In genomic region chr7:80937304-80937666, GRCm38 (mm10) we compare ENCODE assay signal across 5 mouse cellular contexts. TPM values are rescaled to one million over a fixed set of nuclear protein-coding genes. Genes with fewer than 3 reads are reported as not detected.
DNase-seq lines count a peak whose midpoint lies in the region; ATAC-seq and TF ChIP-seq lines count a peak whose summit lies in the region.
"Not testable (repeated sequence)": the region's sequence is repeated elsewhere in the genome, so short reads cannot be mapped to it uniquely, and the experiment has no call there.

No protein-coding gene starts in this region.

- DNase-seq in heart, postnatal 0 days (ENCODE audit: low spot score); kidney, adult 2 months; liver, embryonic 13.5 days; stomach, postnatal 0 days (ENCODE audit: low spot score): not testable (repeated sequence)

- not testable (repeated sequence) for H3K4me1 ChIP-seq in heart, postnatal 0 days (ENCODE audit: control insufficient read depth, insufficient read depth); stomach, postnatal 0 days (replicated peaks; ENCODE audit: control insufficient read depth, insufficient read depth)
- peaks cover 20% of the 10 kb centered on the region for H3K4me1 ChIP-seq in kidney, adult 2 months (ENCODE audit: control insufficient read depth, insufficient read depth, low read length)
- peaks cover 31% of the 10 kb centered on the region for H3K4me1 ChIP-seq in liver, embryonic 13.5 days (replicated peaks)

- not testable (repeated sequence) for TF ChIP-seq POLR2A in kidney, adult 2 months (IDR thresholded peaks at IDR 0.05; ENCODE audit: low read depth, low read length)

- H3K27me3 ChIP-seq in heart, postnatal 0 days (ENCODE audit: control insufficient read depth, insufficient read depth, low read length); kidney, adult 2 months (replicated peaks; ENCODE audit: control insufficient read depth, insufficient read depth, low read length); liver, embryonic 13.5 days; stomach, postnatal 0 days (ENCODE audit: control insufficient read depth, insufficient read depth, low read length): not testable (repeated sequence)

- H3K27ac ChIP-seq in heart, postnatal 0 days (ENCODE audit: low read depth), result peak overlapping the region; percentile 11; the same call in 1 of the 2 replicates
- peak overlapping the region; percentile 35; the same call in 1 of the 2 replicates for H3K27ac ChIP-seq in kidney, adult 2 months (ENCODE audit: insufficient read depth, low read depth, low read length)
- H3K27ac ChIP-seq in liver, embryonic 13.5 days; stomach, postnatal 0 days (replicated peaks): not testable (repeated sequence)

- not testable (repeated sequence) for TF ChIP-seq EP300 in heart, postnatal 0 days (IDR thresholded peaks at IDR 0.05; ENCODE audit: low read depth); stomach, postnatal 0 days (optimal IDR thresholded peaks at IDR 0.05)

- not testable (repeated sequence) for TF ChIP-seq CTCF in heart, postnatal 0 days (IDR thresholded peaks at IDR 0.05; ENCODE audit: low read depth); kidney, adult 2 months (conservative IDR thresholded peaks at IDR 0.05; ENCODE audit: insufficient read depth, insufficient read length, low read depth, low read length); stomach, postnatal 0 days (IDR thresholded peaks at IDR 0.05; ENCODE audit: low read depth)

- peaks cover 20% of the 10 kb centered on the region for H3K36me3 ChIP-seq in heart, postnatal 0 days (replicated peaks; ENCODE audit: control insufficient read depth, insufficient read depth, low read length)
- H3K36me3 ChIP-seq in kidney, adult 2 months (ENCODE audit: control insufficient read depth, insufficient read depth, low read length); stomach, postnatal 0 days (ENCODE audit: control insufficient read depth, insufficient read depth, low read length): not testable (repeated sequence)
- peaks cover 29% of the 10 kb centered on the region for H3K36me3 ChIP-seq in liver, embryonic 13.5 days

- 0 out of 2 replicates have a peak, but pooled peaks have one; percentile 22 for ATAC-seq in erythroid progenitor cell, adult 5-6 weeks (replicated peaks; ENCODE audit: low FRiP score, poor library complexity, severe bottlenecking)
- peak; percentile 49; the same call in 1 of the 2 replicates for ATAC-seq in heart, postnatal 0 days (ENCODE audit: insufficient read depth, low read depth)
- ATAC-seq in liver, embryonic 13.5 days (ENCODE audit: low read depth), result peak; percentile 30; the same call in 1 of the 2 replicates
- peak; percentile 59; the same call in 1 of the 2 replicates for ATAC-seq in stomach, postnatal 0 days (ENCODE audit: low FRiP score, low TSS enrichment)

- H3K9ac ChIP-seq in heart, postnatal 0 days (replicated peaks; ENCODE audit: low read depth, low read length); liver, embryonic 13.5 days; stomach, postnatal 0 days (ENCODE audit: low read length): not testable (repeated sequence)

- not testable (repeated sequence) for H3K4me2 ChIP-seq in heart, postnatal 0 days (ENCODE audit: low read depth, low read length); liver, embryonic 13.5 days; stomach, postnatal 0 days (replicated peaks; ENCODE audit: low read depth)

- not testable (repeated sequence) for H3K9me3 ChIP-seq in heart, postnatal 0 days (replicated peaks; ENCODE audit: control insufficient read depth, low read length); liver, embryonic 13.5 days (replicated peaks); stomach, postnatal 0 days (ENCODE audit: control insufficient read depth, low read length)

- H3K4me3 ChIP-seq in heart, postnatal 0 days (ENCODE audit: low read depth, low read length); kidney, adult 2 months (ENCODE audit: insufficient read depth, low read depth, low read length); liver, embryonic 13.5 days (replicated peaks); stomach, postnatal 0 days (ENCODE audit: low read depth, low read length): not testable (repeated sequence)

RNA-seq across cellular contexts. Expression of gene Sec11a, which starts 10.3 kb away (rescaled TPM):
- 59.5 and 114 TPM in 2 replicates for total RNA-seq in erythroid progenitor cell, adult 5-6 weeks (2015; ENCODE audit: low replicate concordance)
- 60.1 and 88.2 TPM in 2 replicates for total RNA-seq in erythroid progenitor cell, adult 5-6 weeks (2017; ENCODE audit: low replicate concordance)
- 79.2 and 118 TPM in 2 replicates for total RNA-seq in heart, postnatal 0 days (2014; rRNA removed; ENCODE audit: low replicate concordance)
- 104 and 110 TPM in 2 replicates for polyA plus RNA-seq in heart, postnatal 0 days (2015; fragmentation: Nextera tagmentation; extraction: Ambion mirVana)
- 64.0 and 93.1 TPM in 2 replicates for polyA plus RNA-seq in kidney, adult 2 months (2012; rRNA removed)
- 120 and 121 TPM in 2 replicates for polyA plus RNA-seq in liver, embryonic 13.5 days (2015; fragmentation: Nextera tagmentation; extraction: Ambion mirVana)
- polyA plus RNA-seq in stomach, postnatal 0 days (2015; fragmentation: Nextera tagmentation; extraction: Ambion mirVana), result 167 and 168 TPM in 2 replicates

RNA-seq across cellular contexts. Expression of gene Nmb, which starts 32.4 kb away (rescaled TPM):
- total RNA-seq in erythroid progenitor cell, adult 5-6 weeks (2015; ENCODE audit: low replicate concordance), result 17.6 TPM in 1 of 2 replicates, not detected in the other
- 2.9 TPM in 1 of 2 replicates, not detected in the other for total RNA-seq in erythroid progenitor cell, adult 5-6 weeks (2017; ENCODE audit: low replicate concordance)
- total RNA-seq in heart, postnatal 0 days (2014; rRNA removed; ENCODE audit: low replicate concordance), result 5.5 and 17.6 TPM in 2 replicates
- polyA plus RNA-seq in heart, postnatal 0 days (2015; fragmentation: Nextera tagmentation; extraction: Ambion mirVana), result 4.2 and 4.4 TPM in 2 replicates
- polyA plus RNA-seq in kidney, adult 2 months (2012; rRNA removed), result 4.6 and 5.0 TPM in 2 replicates
- 1.5 and 1.6 TPM in 2 replicates for polyA plus RNA-seq in liver, embryonic 13.5 days (2015; fragmentation: Nextera tagmentation; extraction: Ambion mirVana)
- polyA plus RNA-seq in stomach, postnatal 0 days (2015; fragmentation: Nextera tagmentation; extraction: Ambion mirVana), result 1.9 and 3.3 TPM in 2 replicates

RNA-seq across cellular contexts. Expression of gene Wdr73, which starts 36.2 kb away (rescaled TPM):
- total RNA-seq in erythroid progenitor cell, adult 5-6 weeks (2015; ENCODE audit: low replicate concordance), result 4.0 and 9.6 TPM in 2 replicates
- total RNA-seq in erythroid progenitor cell, adult 5-6 weeks (2017; ENCODE audit: low replicate concordance), result 1.6 and 4.1 TPM in 2 replicates
- total RNA-seq in heart, postnatal 0 days (2014; rRNA removed; ENCODE audit: low replicate concordance), result 22.4 and 23.2 TPM in 2 replicates
- polyA plus RNA-seq in heart, postnatal 0 days (2015; fragmentation: Nextera tagmentation; extraction: Ambion mirVana), result 11.4 and 12.4 TPM in 2 replicates
- polyA plus RNA-seq in kidney, adult 2 months (2012; rRNA removed), result 15.4 and 16.1 TPM in 2 replicates
- 22.5 and 25.3 TPM in 2 replicates for polyA plus RNA-seq in liver, embryonic 13.5 days (2015; fragmentation: Nextera tagmentation; extraction: Ambion mirVana)
- 16.8 and 16.9 TPM in 2 replicates for polyA plus RNA-seq in stomach, postnatal 0 days (2015; fragmentation: Nextera tagmentation; extraction: Ambion mirVana)

RNA-seq across cellular contexts. Expression of gene Zfp592, which starts 56.2 kb away (rescaled TPM):
- total RNA-seq in erythroid progenitor cell, adult 5-6 weeks (2015; ENCODE audit: low replicate concordance), result 23.8 and 33.1 TPM in 2 replicates
- 22.3 and 38.0 TPM in 2 replicates for total RNA-seq in erythroid progenitor cell, adult 5-6 weeks (2017; ENCODE audit: low replicate concordance)
- total RNA-seq in heart, postnatal 0 days (2014; rRNA removed; ENCODE audit: low replicate concordance), result 23.7 and 37.0 TPM in 2 replicates
- 3.9 and 4.1 TPM in 2 replicates for polyA plus RNA-seq in heart, postnatal 0 days (2015; fragmentation: Nextera tagmentation; extraction: Ambion mirVana)
- 16.9 and 17.4 TPM in 2 replicates for polyA plus RNA-seq in kidney, adult 2 months (2012; rRNA removed)
- polyA plus RNA-seq in liver, embryonic 13.5 days (2015; fragmentation: Nextera tagmentation; extraction: Ambion mirVana), result 6.1 and 6.8 TPM in 2 replicates
- 3.0 and 4.6 TPM in 2 replicates for polyA plus RNA-seq in stomach, postnatal 0 days (2015; fragmentation: Nextera tagmentation; extraction: Ambion mirVana)
